Mouse (Mus musculus): Measurements from ENCODE around the gene Frs2. TPM values are rescaled to one million over a fixed set of nuclear protein-coding genes. Genes with fewer than 3 reads are reported as not detected.

The Frs2 gene
- total RNA-seq (2021): 10 to 100 TPM; 28.3 to 29.3 TPM
- long read RNA-seq, experiment 1, full-length matches to known transcripts: 5 of 11 reads
- long read RNA-seq, experiment 1, partial matches to known transcripts: 0 of 11 reads
- long read RNA-seq, experiment 1, other reads (novel, unspliced or antisense): 6 of 11 reads
- long read RNA-seq, experiment 2, full-length matches to known transcripts: 6 of 17 reads
- long read RNA-seq, experiment 2, partial matches to known transcripts: 10 of 17 reads
- long read RNA-seq, experiment 2, other reads (novel, unspliced or antisense): 1 of 17 reads

- intact Hi-C loops (cut with DNase I): loop anchor here (5.0 kb wide), 2 partner anchors 59 to 86 kb away; partner anchors contain the start of gene Cct2
Observed at GRCm38 (mm10) chr10:117148361-117149003, at the start of gene Frs2. Frs2 (minus strand) TSS chr10:117148534.

GRCm38 (mm10) chr10:117196696-117197095 is 48.4 kb upstream of the Frs2 start:
- DNase-seq (ENCODE audit: low spot score in 2 of 2): no peak
- intact Hi-C loops (cut with DNase I): no loop called here

More at GRCm38 (mm10) chr10:117148361-117149003, at the start of gene Frs2:
- peak; percentile 91 to 93 for DNase-seq (ENCODE audit: low spot score in 2 of 2)

- DNase-seq (ENCODE audit: low spot score in 2 of 2): no peak
- intact Hi-C loops (cut with DNase I): no loop called here
Observed at GRCm38 (mm10) chr10:117195748-117196147, 47.4 kb upstream of the Frs2 start.

GRCm38 (mm10) chr10:117195005-117195404 is 46.7 kb upstream of the Frs2 start:
- intact Hi-C loops (cut with DNase I): no loop called here
- no peak for DNase-seq (ENCODE audit: low spot score in 2 of 2)

- intact Hi-C loops (cut with DNase I): no loop called here
Observed at GRCm38 (mm10) chr10:117193364-117193763, 45.0 kb upstream of the Frs2 start.

GRCm38 (mm10) chr10:117185399-117186089 is 37.2 kb upstream of the Frs2 start:
- intact Hi-C loops (cut with DNase I): no loop called here
- DNase-seq (ENCODE audit: low spot score in 2 of 2): no peak

More at GRCm38 (mm10) chr10:117193364-117193763, 45.0 kb upstream of the Frs2 start:
- no peak for DNase-seq (ENCODE audit: low spot score in 2 of 2)

- intact Hi-C loops (cut with DNase I): no loop called here
Observed at GRCm38 (mm10) chr10:117181098-117181497, 32.8 kb upstream of the Frs2 start.

GRCm38 (mm10) chr10:117174645-117175044 is 26.3 kb upstream of the Frs2 start:
- intact Hi-C loops (cut with DNase I): no loop called here
- no peak for DNase-seq (ENCODE audit: low spot score in 2 of 2)

More at GRCm38 (mm10) chr10:117181098-117181497, 32.8 kb upstream of the Frs2 start:
- no peak for DNase-seq (ENCODE audit: low spot score in 2 of 2)

GRCm38 (mm10) chr10:117173566-117174438 is 25.5 kb upstream of the Frs2 start:
- intact Hi-C loops (cut with DNase I): no loop called here
- DNase-seq (ENCODE audit: low spot score in 2 of 2): no peak

GRCm38 (mm10) chr10:117173111-117173510 is 24.8 kb upstream of the Frs2 start:
- intact Hi-C loops (cut with DNase I): no loop called here
- DNase-seq (ENCODE audit: low spot score in 2 of 2): no peak

- intact Hi-C loops (cut with DNase I): no loop called here
- DNase-seq (ENCODE audit: low spot score in 2 of 2): no peak
Observed at GRCm38 (mm10) chr10:117172069-117172468, 23.7 kb upstream of the Frs2 start.

GRCm38 (mm10) chr10:117166785-117167425 is 18.6 kb upstream of the Frs2 start:
- intact Hi-C loops (cut with DNase I): no loop called here

GRCm38 (mm10) chr10:117162662-117163061 is 14.3 kb upstream of the Frs2 start:
- DNase-seq (ENCODE audit: low spot score in 2 of 2): peak; percentile 10 to 27
- intact Hi-C loops (cut with DNase I): no loop called here

More at GRCm38 (mm10) chr10:117166785-117167425, 18.6 kb upstream of the Frs2 start:
- no peak for DNase-seq (ENCODE audit: low spot score in 2 of 2)

- intact Hi-C loops (cut with DNase I): no loop called here
- no peak for DNase-seq (ENCODE audit: low spot score in 2 of 2)
Observed at GRCm38 (mm10) chr10:117160099-117160498, 11.8 kb upstream of the Frs2 start.

- intact Hi-C loops (cut with DNase I): no loop called here
- DNase-seq (ENCODE audit: low spot score in 2 of 2): no peak
Observed at GRCm38 (mm10) chr10:117152247-117152646, 3.9 kb upstream of the Frs2 start.

- no peak for DNase-seq (ENCODE audit: low spot score in 2 of 2)
- intact Hi-C loops (cut with DNase I): no loop called here
Observed at GRCm38 (mm10) chr10:117151676-117152075, 3.3 kb upstream of the Frs2 start.

- DNase-seq (ENCODE audit: low spot score in 2 of 2): no peak
- intact Hi-C loops (cut with DNase I): no loop called here
Observed at GRCm38 (mm10) chr10:117151241-117151640, 2.9 kb upstream of the Frs2 start.

GRCm38 (mm10) chr10:117150764-117151163 is 2.4 kb upstream of the Frs2 start:
- intact Hi-C loops (cut with DNase I): no loop called here
- no peak for DNase-seq (ENCODE audit: low spot score in 2 of 2)

Data from left cerebral cortex, postnatal 14 days (tissue).